ENCODE assay signal across 16 mouse cellular contexts in the genomic region with DNA sequence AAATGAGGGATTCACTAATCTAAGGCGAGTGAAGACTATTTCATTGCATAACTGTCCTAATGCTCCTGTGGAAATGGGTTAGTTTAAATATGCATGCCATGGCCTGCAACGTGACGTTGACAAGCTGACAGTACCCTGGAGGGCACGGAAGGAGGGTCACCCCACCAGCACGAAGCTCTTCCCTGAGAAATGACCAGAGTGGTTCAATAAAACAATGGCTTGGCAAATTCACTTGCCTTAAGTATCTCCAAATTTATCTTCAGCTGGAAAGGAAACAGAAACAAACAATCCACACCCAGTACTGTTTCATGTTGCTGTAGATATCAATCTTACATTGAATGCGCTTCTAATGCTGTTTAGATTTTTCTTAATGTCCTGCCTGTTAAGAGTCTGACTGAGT.
"Had no signal": no experiment of that assay in that cellular context is flagged by ENCODE, and none has a peak within 500 bp of the region (broad histone marks: within the 10 kb centered on the region; RNA-seq: fewer than 3 reads in every experiment).

No protein-coding gene starts in this region.

- DNase-seq: kidney, adult 2 months; kidney, postnatal 25 days; layer of hippocampus, adult 9-11 months; liver; thymus, adult 2 months; thymus, postnatal 36 days had no signal

- H3K36me3 ChIP-seq: limb, embryonic 10.5 days; limb, embryonic 13.5 days; liver, embryonic 12.5 days; liver, embryonic 15.5 days; midbrain, embryonic 13.5 days had no signal

- H3K4me3 ChIP-seq: layer of hippocampus, adult 2 months; limb, embryonic 10.5 days; limb, embryonic 13.5 days; liver, embryonic 12.5 days; liver, embryonic 15.5 days; midbrain, embryonic 13.5 days had no signal

- ATAC-seq: intestine, postnatal 0 days; liver, embryonic 12.5 days had no signal

- H3K9ac ChIP-seq: limb, embryonic 13.5 days; liver, embryonic 12.5 days; liver, embryonic 15.5 days; midbrain, embryonic 13.5 days had no signal

- H3K27ac ChIP-seq: kidney, postnatal 0 days; layer of hippocampus, adult 2 months; limb, embryonic 10.5 days; limb, embryonic 13.5 days; liver, embryonic 12.5 days; liver, embryonic 15.5 days; macrophage; midbrain, embryonic 13.5 days; stomach, postnatal 0 days had no signal

- H3K9me3 ChIP-seq: limb, embryonic 10.5 days; limb, embryonic 13.5 days; liver, embryonic 12.5 days; liver, embryonic 15.5 days; midbrain, embryonic 13.5 days had no signal

- H3K4me2 ChIP-seq: limb, embryonic 13.5 days; liver, embryonic 12.5 days; liver, embryonic 15.5 days; midbrain, embryonic 13.5 days had no signal

- H3K4me1 ChIP-seq: limb, embryonic 10.5 days; limb, embryonic 13.5 days; liver, embryonic 12.5 days; liver, embryonic 15.5 days; midbrain, embryonic 13.5 days had no signal

- H3K27me3 ChIP-seq: limb, embryonic 13.5 days; liver, embryonic 12.5 days; liver, embryonic 15.5 days; midbrain, embryonic 13.5 days had no signal
